Mouse (Mus musculus): ENCODE data around the gene Mrpl20. TPM values are rescaled to one million over a fixed set of nuclear protein-coding genes. Genes with fewer than 3 reads are reported as not detected.

Gene Mrpl20
- polyA plus RNA-seq, 1 experiment, result 262 TPM

- H3K27me3 ChIP-seq (ENCODE audit: control insufficient read depth, insufficient read depth, insufficient read length), result no peaks in the 10 kb centered on the region
- peaks cover 17% of the 10 kb centered on the region for H3K36me3 ChIP-seq (ENCODE audit: control insufficient read depth, insufficient read depth)
- peaks cover 48% of the 10 kb centered on the region for H3K79me3 ChIP-seq (ENCODE audit: low read depth)
- no peak for TF ChIP-seq CEBPB (IDR thresholded peaks at IDR 0.05; ENCODE audit: low read depth)
- no peak overlapping the region for H3ac ChIP-seq (ENCODE audit: control insufficient read depth, insufficient read length, low read depth)
- H3K4me3 ChIP-seq (ENCODE audit: insufficient read depth, poor library complexity, severe bottlenecking), result no peak overlapping the region
- peaks cover 56% of the 10 kb centered on the region for H3K79me2 ChIP-seq (ENCODE audit: control insufficient read depth, insufficient read depth)
These were observed 50.7 kb downstream of the Mrpl20 start for GRCm38 (mm10) chr4:155853421-155853820.

- Histone ChIP-seq H3ac (ENCODE audit: control insufficient read depth, insufficient read length, low read depth) (no peak overlapping the region), H3K79me2 (ENCODE audit: control insufficient read depth, insufficient read depth) (peaks cover 40% of the 10 kb centered on the region), H3K4me3 (ENCODE audit: insufficient read depth, poor library complexity, severe bottlenecking) (no peak overlapping the region), H3K36me3 (ENCODE audit: control insufficient read depth, insufficient read depth) (peaks cover 16% of the 10 kb centered on the region), H3K27me3 (ENCODE audit: control insufficient read depth, insufficient read depth, insufficient read length) (no peaks in the 10 kb centered on the region), H3K79me3 (ENCODE audit: low read depth) (peaks cover 32% of the 10 kb centered on the region)
- TF ChIP-seq MYOD1 (IDR thresholded peaks at IDR 0.05; ENCODE audit: control insufficient read depth, insufficient read length, low read depth), result no peak
- no peak for TF ChIP-seq CTCF (IDR thresholded peaks at IDR 0.05; ENCODE audit: control insufficient read depth, insufficient read depth, insufficient read length)
- TF ChIP-seq CEBPB (IDR thresholded peaks at IDR 0.05; ENCODE audit: low read depth), result no peak
- no peak for TF ChIP-seq USF1 (IDR thresholded peaks at IDR 0.05; ENCODE audit: low read depth)
- TF ChIP-seq MYOG (IDR thresholded peaks at IDR 0.05; ENCODE audit: control insufficient read depth, extremely low read depth, insufficient read length), result no peak
- no peak for TF ChIP-seq FOSL1 (IDR thresholded peaks at IDR 0.05; ENCODE audit: insufficient read depth, low read length, poor library complexity, severe bottlenecking)
- no peak for TF ChIP-seq MAX (IDR thresholded peaks at IDR 0.05)
These were observed 52.3 kb downstream of the Mrpl20 start for GRCm38 (mm10) chr4:155854991-155855390.

- no peaks in the 10 kb centered on the region for H3K27me3 ChIP-seq (ENCODE audit: control insufficient read depth, insufficient read depth, insufficient read length)
- H3K36me3 ChIP-seq (ENCODE audit: control insufficient read depth, insufficient read depth), result peaks cover 25% of the 10 kb centered on the region
- peaks cover 30% of the 10 kb centered on the region for H3K79me2 ChIP-seq (ENCODE audit: control insufficient read depth, insufficient read depth)
- H3K79me3 ChIP-seq (ENCODE audit: low read depth), result peaks cover 21% of the 10 kb centered on the region
- H3K4me3 ChIP-seq (ENCODE audit: insufficient read depth, poor library complexity, severe bottlenecking), result no peak overlapping the region
- TF ChIP-seq USF1 (IDR thresholded peaks at IDR 0.05; ENCODE audit: low read depth), result no peak
- no peak for TF ChIP-seq CTCF (IDR thresholded peaks at IDR 0.05; ENCODE audit: control insufficient read depth, insufficient read depth, insufficient read length)
- TF ChIP-seq CEBPB (IDR thresholded peaks at IDR 0.05; ENCODE audit: low read depth), result no peak
- no peak for TF ChIP-seq FOSL1 (IDR thresholded peaks at IDR 0.05; ENCODE audit: insufficient read depth, low read length, poor library complexity, severe bottlenecking)
- TF ChIP-seq MYOD1 (IDR thresholded peaks at IDR 0.05; ENCODE audit: control insufficient read depth, insufficient read length, low read depth), result no peak
- no peak for TF ChIP-seq MAX (IDR thresholded peaks at IDR 0.05)
- no peak for TF ChIP-seq MYOG (IDR thresholded peaks at IDR 0.05; ENCODE audit: control insufficient read depth, extremely low read depth, insufficient read length)
- H3ac ChIP-seq (ENCODE audit: control insufficient read depth, insufficient read length, low read depth), result no peak overlapping the region
These were observed 53.4 kb downstream of the Mrpl20 start for GRCm38 (mm10) chr4:155856071-155856470.

- Histone ChIP-seq H3K4me3 (ENCODE audit: insufficient read depth, poor library complexity, severe bottlenecking) (no peak overlapping the region), H3K36me3 (ENCODE audit: control insufficient read depth, insufficient read depth) (peaks cover 25% of the 10 kb centered on the region), H3K79me3 (ENCODE audit: low read depth) (peaks cover 13% of the 10 kb centered on the region), H3K27me3 (ENCODE audit: control insufficient read depth, insufficient read depth, insufficient read length) (no peaks in the 10 kb centered on the region), H3K79me2 (ENCODE audit: control insufficient read depth, insufficient read depth) (peaks cover 22% of the 10 kb centered on the region), H3ac (ENCODE audit: control insufficient read depth, insufficient read length, low read depth) (no peak overlapping the region)
- TF ChIP-seq FOSL1 (IDR thresholded peaks at IDR 0.05; ENCODE audit: insufficient read depth, low read length, poor library complexity, severe bottlenecking) (no peak), MYOG (IDR thresholded peaks at IDR 0.05; ENCODE audit: control insufficient read depth, extremely low read depth, insufficient read length) (no peak), MAX (IDR thresholded peaks at IDR 0.05) (no peak), CTCF (IDR thresholded peaks at IDR 0.05; ENCODE audit: control insufficient read depth, insufficient read depth, insufficient read length) (no peak), CEBPB (IDR thresholded peaks at IDR 0.05; ENCODE audit: low read depth) (no peak), MYOD1 (IDR thresholded peaks at IDR 0.05; ENCODE audit: control insufficient read depth, insufficient read length, low read depth) (no peak), USF1 (IDR thresholded peaks at IDR 0.05; ENCODE audit: low read depth) (no peak)
These were observed 54.2 kb downstream of the Mrpl20 start for GRCm38 (mm10) chr4:155856881-155857280.

- H3K79me2 ChIP-seq (ENCODE audit: control insufficient read depth, insufficient read depth), result no peaks in the 10 kb centered on the region
- H3K36me3 ChIP-seq (ENCODE audit: control insufficient read depth, insufficient read depth), result peaks cover 26% of the 10 kb centered on the region
- H3ac ChIP-seq (ENCODE audit: control insufficient read depth, insufficient read length, low read depth), result no peak overlapping the region
These were observed 56.6 kb downstream of the Mrpl20 start for GRCm38 (mm10) chr4:155859318-155859717.

More at GRCm38 (mm10) chr4:155859318-155859717, 56.6 kb downstream of the Mrpl20 start:
- no peak for TF ChIP-seq FOSL1 (IDR thresholded peaks at IDR 0.05; ENCODE audit: insufficient read depth, low read length, poor library complexity, severe bottlenecking)
- no peak for TF ChIP-seq MYOD1 (IDR thresholded peaks at IDR 0.05; ENCODE audit: control insufficient read depth, insufficient read length, low read depth)
- no peak for TF ChIP-seq CTCF (IDR thresholded peaks at IDR 0.05; ENCODE audit: control insufficient read depth, insufficient read depth, insufficient read length)
- no peak for TF ChIP-seq USF1 (IDR thresholded peaks at IDR 0.05; ENCODE audit: low read depth)
- TF ChIP-seq CEBPB (IDR thresholded peaks at IDR 0.05; ENCODE audit: low read depth), result no peak
- TF ChIP-seq MAX (IDR thresholded peaks at IDR 0.05), result peak; percentile 52
- Histone ChIP-seq H3K4me3 (ENCODE audit: insufficient read depth, poor library complexity, severe bottlenecking) (no peak overlapping the region), H3K27me3 (ENCODE audit: control insufficient read depth, insufficient read depth, insufficient read length) (no peaks in the 10 kb centered on the region), H3K79me3 (ENCODE audit: low read depth) (no peaks in the 10 kb centered on the region)

Small RNAs within 50 kb of the gene (microRNA-seq; reads per million reads assigned to microRNA genes)
- gene Gm27743 (ENCODE audit: borderline microRNAs expressed), result not detected

Other genes starting within 250 kb of the Mrpl20 start
- 209 TPM for gene Nadk, start 240.5 kb upstream of the Mrpl20 start, polyA plus RNA-seq (2012; fragmentation: generic; extraction: Trizol)
- 6.3 TPM for gene Slc35e2, start 201.5 kb upstream of the Mrpl20 start, polyA plus RNA-seq (2012; fragmentation: generic; extraction: Trizol)
- gene Cdk11b, start 178.0 kb upstream of the Mrpl20 start, polyA plus RNA-seq (2012; fragmentation: generic; extraction: Trizol), result 40.4 TPM
- not detected for gene Gm10563, start 157.5 kb upstream of the Mrpl20 start, polyA plus RNA-seq (2012; fragmentation: generic; extraction: Trizol)
- 4.5 TPM for gene Mmp23, start 149.5 kb upstream of the Mrpl20 start, polyA plus RNA-seq (2012; fragmentation: generic; extraction: Trizol)
- gene Mib2, start 133.7 kb upstream of the Mrpl20 start, polyA plus RNA-seq (2012; fragmentation: generic; extraction: Trizol), result 16.2 TPM
- 9.0 TPM for gene Fndc10, start 108.5 kb upstream of the Mrpl20 start, polyA plus RNA-seq (2012; fragmentation: generic; extraction: Trizol)
- gene Ssu72, start 98.1 kb upstream of the Mrpl20 start, polyA plus RNA-seq (2012; fragmentation: generic; extraction: Trizol), result 92.4 TPM
- gene Tmem240, start 68.1 kb upstream of the Mrpl20 start, polyA plus RNA-seq (2012; fragmentation: generic; extraction: Trizol), result 0.39 TPM
- 72.9 TPM for gene Atad3a, start 41.8 kb upstream of the Mrpl20 start, polyA plus RNA-seq (2012; fragmentation: generic; extraction: Trizol)
- gene Vwa1, start 28.2 kb upstream of the Mrpl20 start, polyA plus RNA-seq (2012; fragmentation: generic; extraction: Trizol), result 1.0 TPM
- 0.18 TPM for gene Tmem88b, start 17.0 kb upstream of the Mrpl20 start, polyA plus RNA-seq (2012; fragmentation: generic; extraction: Trizol)
- not detected for gene Ankrd65, start 12.4 kb upstream of the Mrpl20 start, polyA plus RNA-seq (2012; fragmentation: generic; extraction: Trizol)
- gene Ccnl2, start 9.6 kb downstream of the Mrpl20 start, polyA plus RNA-seq (2012; fragmentation: generic; extraction: Trizol), result 18.8 TPM
- 140 TPM for gene Aurkaip1, start 28.4 kb downstream of the Mrpl20 start, polyA plus RNA-seq (2012; fragmentation: generic; extraction: Trizol)
- 38.0 TPM for gene Mxra8, start 36.8 kb downstream of the Mrpl20 start, polyA plus RNA-seq (2012; fragmentation: generic; extraction: Trizol)
- 46.6 TPM for gene Dvl1, start 44.5 kb downstream of the Mrpl20 start, polyA plus RNA-seq (2012; fragmentation: generic; extraction: Trizol)
- 0.08 TPM for gene Tas1r3, start 60.5 kb downstream of the Mrpl20 start, polyA plus RNA-seq (2012; fragmentation: generic; extraction: Trizol)
- 11.8 TPM for gene Cptp, start 66.6 kb downstream of the Mrpl20 start, polyA plus RNA-seq (2012; fragmentation: generic; extraction: Trizol)
- gene Ints11, start 66.7 kb downstream of the Mrpl20 start, polyA plus RNA-seq (2012; fragmentation: generic; extraction: Trizol), result 68.4 TPM
- 30.7 TPM for gene Pusl1, start 88.9 kb downstream of the Mrpl20 start, polyA plus RNA-seq (2012; fragmentation: generic; extraction: Trizol)
- 31.0 TPM for gene Acap3, start 88.9 kb downstream of the Mrpl20 start, polyA plus RNA-seq (2012; fragmentation: generic; extraction: Trizol)
- gene Ube2j2, start 141.0 kb downstream of the Mrpl20 start, polyA plus RNA-seq (2012; fragmentation: generic; extraction: Trizol), result 68.2 TPM
- gene C1qtnf12, start 159.4 kb downstream of the Mrpl20 start, polyA plus RNA-seq (2012; fragmentation: generic; extraction: Trizol), result 2.4 TPM
- 6.6 TPM for gene B3galt6, start 189.8 kb downstream of the Mrpl20 start, polyA plus RNA-seq (2012; fragmentation: generic; extraction: Trizol)
- gene Sdf4, start 190.0 kb downstream of the Mrpl20 start, polyA plus RNA-seq (2012; fragmentation: generic; extraction: Trizol), result 141 TPM
- gene Tnfrsf4, start 211.0 kb downstream of the Mrpl20 start, polyA plus RNA-seq (2012; fragmentation: generic; extraction: Trizol), result 0.54 TPM
- gene Tnfrsf18, start 223.3 kb downstream of the Mrpl20 start, polyA plus RNA-seq (2012; fragmentation: generic; extraction: Trizol), result 0.30 TPM

Measured in C2C12 (cell line).